Mouse (Mus musculus) neural tube, embryonic 12.5 days (tissue): Measurements from ENCODE around the gene Kcna1. TPM values are rescaled to one million over a fixed set of nuclear protein-coding genes. Genes with fewer than 3 reads are reported as not detected.
A peak's percentile ranks its signal among the peaks of the same experiment; 100 is the strongest.

Source experiments
- ATAC-seq: fragments of 200-750 bp; cut with Nextera tagmentation; 2 replicates; pipeline ENCODE4 v1.8.0; 2017; ENCODE audit warnings: low read depth, mild to moderate bottlenecking, moderate TSS enrichment, moderate library complexity; ENCODE audit not compliant: low FRiP score
- H3K27ac ChIP-seq: fragments of 300-500 bp; sonication (generic); 2 replicates; pipeline ENCODE4 v1.5.1; 2016
- H3K27me3 ChIP-seq: fragments of 300-500 bp; sonication (generic); replicated peaks from 2 replicates; pipeline ENCODE4 v1.6.1; 2016; ENCODE audit warnings: mild to moderate bottlenecking
- H3K36me3 ChIP-seq: fragments of 300-500 bp; sonication (generic); 2 replicates; pipeline ENCODE4 v1.6.1; 2016; ENCODE audit warnings: mild to moderate bottlenecking
- H3K4me1 ChIP-seq: fragments of 300-500 bp; sonication (generic); 2 replicates; pipeline ENCODE4 v1.6.1; 2016
- H3K4me2 ChIP-seq: fragments of 300-500 bp; sonication (generic); replicated peaks from 2 replicates; pipeline ENCODE4 v1.6.1; 2016; ENCODE audit warnings: mild to moderate bottlenecking
- H3K4me3 ChIP-seq: fragments of 300-500 bp; sonication (generic); 2 replicates; pipeline ENCODE4 v1.5.1; 2016
- H3K9ac ChIP-seq: fragments of 300-500 bp; sonication (generic); 2 replicates; pipeline ENCODE4 v1.6.1; 2016; ENCODE audit warnings: mild to moderate bottlenecking
- H3K9me3 ChIP-seq: fragments of 300-500 bp; sonication (generic); 2 replicates; pipeline ENCODE4 v1.6.1; 2016; ENCODE audit warnings: mild to moderate bottlenecking
- WGBS: fragments of 180-500 bp; shearing (Covaris S2); methylation state at CpG from one replicate; pipeline ENCODE4 v1.1.7; 2016; 5-methylcytosine and 5-hydroxymethylcytosine counted together
- polyA plus RNA-seq: library from polyadenylated mRNA; unstranded; fragments of >200 nt; fragmentation: Nextera tagmentation; extraction: Ambion mirVana; gene quantifications from 2 replicates; pipeline ENCODE4 v1.2.1, GENCODE M21; 2016

Kcna1 gene
- 3.5 and 5.6 TPM in 2 replicates for polyA plus RNA-seq

DNA sequence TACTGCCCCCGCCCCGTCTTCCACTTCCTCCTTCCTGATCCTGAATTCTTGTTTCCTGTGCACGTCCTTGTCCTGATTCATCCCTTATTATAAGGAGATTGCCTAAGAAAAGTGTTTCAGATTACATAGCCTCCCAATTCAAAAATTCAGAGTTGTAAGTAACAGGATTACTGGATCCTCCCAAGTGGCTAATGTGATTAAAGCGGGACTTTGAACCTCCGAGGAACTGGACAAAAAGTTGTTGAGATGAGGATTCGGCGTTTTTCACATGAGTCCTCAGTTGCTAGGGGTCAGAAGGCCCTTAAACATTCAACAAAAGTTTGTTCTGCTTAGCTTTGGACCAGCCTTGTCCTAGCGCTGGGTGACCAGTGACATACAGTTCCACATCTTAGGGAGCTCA lies at the start of gene Kcna1:
TSS of gene Kcna1 (minus strand) at position 4 of the 400 bp plus-strand sequence.
- peaks cover 50% of the 10 kb centered on the region for H3K27me3 ChIP-seq
- H3K9me3 ChIP-seq, result no peaks in the 10 kb centered on the region
- H3K4me1 ChIP-seq, result peaks cover 17% of the 10 kb centered on the region
- H3K9ac ChIP-seq, result peak within 1 kb of the TSS; percentile 36
- peak within 1 kb of the TSS; percentile 53 for H3K4me3 ChIP-seq
- H3K27ac ChIP-seq, result no peak within 1 kb of the TSS
- H3K4me2 ChIP-seq, result peak within 1 kb of the TSS; percentile 84
- ATAC-seq, result no peak
- no peaks in the 10 kb centered on the region for H3K36me3 ChIP-seq
- WGBS, result 39% methylated on average over 8 of the region's 8 CpGs

DNA sequence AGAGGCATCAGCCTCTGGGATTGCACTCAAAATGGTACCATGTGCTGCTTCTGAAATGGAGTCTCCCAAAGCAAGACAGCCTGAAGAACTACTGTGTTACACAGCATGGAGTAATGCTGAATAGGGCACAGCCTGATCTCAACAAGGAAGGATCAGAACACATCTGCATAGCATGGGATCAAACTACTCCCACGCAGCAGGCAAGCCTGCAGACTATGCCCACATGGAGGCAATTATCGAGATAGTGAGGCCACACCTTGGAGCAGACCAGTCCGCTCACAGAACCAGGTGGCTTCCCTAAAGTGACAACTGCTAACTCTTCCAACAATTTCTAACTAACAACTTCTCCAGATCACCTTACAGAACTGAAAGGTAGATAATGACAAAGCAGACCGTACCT lies 40.9 kb upstream of the Kcna1 start:
- Histone ChIP-seq H3K27ac (no peak overlapping the region), H3K4me1 (no peaks in the 10 kb centered on the region), H3K4me2 (no peak overlapping the region), H3K9ac (no peak overlapping the region), H3K27me3 (no peaks in the 10 kb centered on the region), H3K36me3 (no peaks in the 10 kb centered on the region), H3K4me3 (no peak overlapping the region), H3K9me3 (no peaks in the 10 kb centered on the region)
- 73% methylated on average over 4 of the region's 4 CpGs for WGBS
- ATAC-seq, result no peak

DNA sequence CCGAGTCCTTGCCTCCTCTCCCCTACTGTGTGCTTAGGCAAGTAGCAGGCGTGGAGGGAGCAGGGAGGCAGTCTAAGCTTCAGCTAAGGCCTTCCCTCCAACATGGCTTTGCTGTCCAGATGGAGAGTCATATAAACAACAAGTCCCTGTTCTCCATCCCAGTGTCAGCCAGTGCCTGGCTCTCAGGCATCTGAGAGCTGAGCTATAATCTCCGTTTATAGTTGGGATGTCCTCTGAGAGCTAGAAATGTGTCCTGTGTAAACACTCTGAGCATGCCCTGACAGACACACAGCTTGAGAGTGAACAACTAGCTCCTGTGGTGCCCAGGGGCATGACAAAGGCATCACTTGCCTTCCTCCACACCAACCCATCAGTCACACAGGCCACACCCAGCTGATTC lies 39.0 kb upstream of the Kcna1 start:
- H3K27me3 ChIP-seq, result no peaks in the 10 kb centered on the region
- H3K9ac ChIP-seq, result no peak overlapping the region
- H3K4me3 ChIP-seq, result no peak overlapping the region
- WGBS, result 79% methylated on average over 3 of the region's 3 CpGs
- ATAC-seq, result no peak
- H3K36me3 ChIP-seq, result no peaks in the 10 kb centered on the region
- H3K4me1 ChIP-seq, result no peaks in the 10 kb centered on the region
- H3K4me2 ChIP-seq, result no peak overlapping the region
- no peaks in the 10 kb centered on the region for H3K9me3 ChIP-seq
- no peak overlapping the region for H3K27ac ChIP-seq

DNA sequence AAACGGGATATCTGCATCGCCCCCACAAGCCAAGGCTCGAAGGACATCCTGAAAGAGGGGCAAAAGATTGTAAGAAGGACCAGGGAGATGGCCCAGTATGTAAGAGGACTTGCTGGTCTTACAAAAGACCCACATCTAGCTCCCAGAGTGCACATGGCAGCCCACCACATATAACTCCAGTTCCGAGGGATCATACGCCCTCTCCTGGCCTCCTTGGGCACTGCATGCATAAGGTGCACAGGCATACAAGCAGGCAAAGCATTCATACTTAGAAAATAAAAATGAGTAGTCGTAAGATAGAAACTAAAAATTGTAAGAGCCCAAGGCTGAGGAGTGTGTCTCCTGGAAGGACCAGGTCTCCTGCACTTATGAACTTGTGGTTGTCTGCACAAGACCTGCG lies 32.8 kb upstream of the Kcna1 start:
- Histone ChIP-seq H3K27me3 (no peaks in the 10 kb centered on the region), H3K9me3 (no peaks in the 10 kb centered on the region), H3K4me2 (no peak overlapping the region), H3K27ac (no peak overlapping the region), H3K4me1 (no peaks in the 10 kb centered on the region), H3K4me3 (no peak overlapping the region), H3K9ac (no peak overlapping the region), H3K36me3 (no peaks in the 10 kb centered on the region)
- 63% methylated on average over 7 of the region's 7 CpGs for WGBS
- no peak for ATAC-seq

DNA sequence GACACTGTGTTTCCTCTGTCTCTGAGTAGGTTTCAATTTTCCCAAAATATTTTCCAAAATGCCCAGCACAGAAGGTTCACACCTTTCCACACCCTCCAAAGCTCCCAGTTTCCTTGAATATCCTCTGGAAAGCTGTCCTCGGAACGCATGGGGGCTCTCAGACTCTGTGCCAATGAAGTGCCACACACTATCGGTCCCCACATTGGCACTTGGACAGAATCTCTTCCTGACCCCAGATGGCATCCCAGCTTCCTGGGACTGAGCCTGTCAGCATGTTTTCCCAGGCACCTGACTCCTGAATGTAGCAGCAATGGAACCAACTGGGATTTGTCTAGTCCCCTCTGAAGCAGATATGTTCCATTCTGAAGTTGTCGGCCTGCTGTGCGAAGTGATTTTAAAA lies 20.8 kb upstream of the Kcna1 start:
- ATAC-seq, result no peak
- Histone ChIP-seq H3K4me3 (no peak overlapping the region), H3K4me1 (no peaks in the 10 kb centered on the region), H3K4me2 (no peak overlapping the region), H3K36me3 (no peaks in the 10 kb centered on the region), H3K27ac (no peak overlapping the region), H3K9ac (no peak overlapping the region), H3K9me3 (no peaks in the 10 kb centered on the region), H3K27me3 (no peaks in the 10 kb centered on the region)
- WGBS, result 94% methylated on average over 5 of the region's 5 CpGs

DNA sequence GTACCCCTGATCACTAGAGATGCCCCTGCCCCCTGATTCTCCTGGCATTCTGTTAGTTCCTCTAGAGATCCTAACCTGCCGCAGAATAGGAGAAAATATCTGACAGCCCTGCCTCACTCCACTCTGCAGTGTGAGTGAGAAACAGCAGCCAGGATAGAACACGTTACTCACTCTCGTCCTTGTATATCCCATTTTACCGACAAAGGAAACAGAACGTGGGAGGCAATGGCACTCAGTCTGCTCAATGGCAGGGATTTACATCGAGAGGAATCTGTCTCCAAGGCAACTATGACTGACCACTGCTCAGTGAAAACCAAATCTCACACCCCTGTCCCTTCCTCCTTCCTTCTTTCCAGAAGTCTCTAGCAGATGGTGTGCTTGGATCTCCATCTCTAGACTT lies 19.9 kb upstream of the Kcna1 start:
- ATAC-seq, result no peak
- Histone ChIP-seq H3K27ac (no peak overlapping the region), H3K27me3 (no peaks in the 10 kb centered on the region), H3K4me3 (no peak overlapping the region), H3K36me3 (no peaks in the 10 kb centered on the region), H3K9ac (no peak overlapping the region), H3K4me1 (no peaks in the 10 kb centered on the region), H3K4me2 (no peak overlapping the region), H3K9me3 (no peaks in the 10 kb centered on the region)
- 67% methylated on average over 6 of the region's 6 CpGs for WGBS

DNA sequence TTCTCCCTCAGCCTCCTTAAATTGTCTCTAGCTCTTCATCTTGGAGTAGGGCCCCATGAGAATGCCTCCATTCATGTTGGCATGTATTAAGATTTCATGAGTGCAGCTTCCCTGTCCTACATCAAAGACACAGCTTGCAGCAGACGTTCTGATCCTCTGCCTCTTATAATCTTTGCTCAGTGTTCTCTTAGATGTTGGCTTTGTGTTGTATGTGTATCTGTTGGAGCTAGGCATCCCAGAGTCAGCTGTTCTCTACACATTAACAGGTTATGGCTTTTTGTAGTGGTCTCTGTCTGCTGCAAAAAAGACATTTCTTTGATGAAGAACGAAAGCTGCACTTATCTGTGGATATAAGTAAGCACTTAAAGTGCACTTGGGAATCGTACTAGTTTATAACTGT lies 18.4 kb upstream of the Kcna1 start:
- no peaks in the 10 kb centered on the region for H3K27me3 ChIP-seq
- no peak overlapping the region for H3K27ac ChIP-seq
- H3K4me2 ChIP-seq, result no peak overlapping the region
- H3K4me3 ChIP-seq, result no peak overlapping the region
- H3K4me1 ChIP-seq, result no peaks in the 10 kb centered on the region
- H3K36me3 ChIP-seq, result no peaks in the 10 kb centered on the region
- no peaks in the 10 kb centered on the region for H3K9me3 ChIP-seq
- no peak for ATAC-seq
- WGBS, result 67% methylated on average over 3 of the region's 3 CpGs
- no peak overlapping the region for H3K9ac ChIP-seq

DNA sequence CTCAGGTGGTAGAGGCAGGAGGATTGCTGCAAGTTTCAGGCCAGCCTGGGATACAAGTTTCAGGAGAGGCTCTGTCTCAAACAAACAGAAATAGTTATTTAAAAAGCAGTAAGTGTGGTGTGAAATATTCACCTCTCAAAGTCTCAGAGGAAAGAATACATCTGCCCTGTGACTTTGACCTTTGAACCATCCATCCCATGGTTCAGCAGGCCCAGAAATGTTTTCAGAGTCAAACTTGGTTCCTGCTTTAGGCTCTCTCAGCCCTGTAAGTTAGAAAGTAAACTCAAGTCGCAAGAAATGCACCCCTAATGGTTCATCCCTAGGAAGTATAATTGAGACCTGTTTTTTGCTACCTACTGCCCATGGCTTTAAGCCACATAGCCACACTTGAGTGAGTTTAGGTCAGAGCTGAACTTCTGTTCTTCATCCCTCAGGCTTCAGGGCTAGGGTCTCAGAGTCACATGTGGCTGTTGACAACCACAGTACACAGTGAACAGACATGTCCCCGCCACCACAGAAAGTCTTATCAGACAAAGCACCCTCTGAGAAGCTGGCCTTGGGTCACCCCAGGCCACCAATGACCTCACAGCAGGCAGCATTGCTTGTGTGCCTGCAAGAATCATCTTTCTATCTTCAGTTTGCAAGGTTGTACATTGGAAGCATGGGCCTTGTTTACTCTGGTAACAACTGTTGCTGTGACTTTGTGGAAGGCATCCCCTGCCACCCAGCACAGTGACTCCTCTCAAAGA lies 11.6 kb upstream of the Kcna1 start:
- no peaks in the 10 kb centered on the region for H3K36me3 ChIP-seq
- no peaks in the 10 kb centered on the region for H3K27me3 ChIP-seq
- no peak overlapping the region for H3K4me2 ChIP-seq
- no peak overlapping the region for H3K27ac ChIP-seq
- H3K9ac ChIP-seq, result no peak overlapping the region
- ATAC-seq, result no peak
- no peaks in the 10 kb centered on the region for H3K9me3 ChIP-seq
- WGBS, result 75% methylated on average over 2 of the region's 2 CpGs
- H3K4me1 ChIP-seq, result no peaks in the 10 kb centered on the region
- H3K4me3 ChIP-seq, result no peak overlapping the region

DNA sequence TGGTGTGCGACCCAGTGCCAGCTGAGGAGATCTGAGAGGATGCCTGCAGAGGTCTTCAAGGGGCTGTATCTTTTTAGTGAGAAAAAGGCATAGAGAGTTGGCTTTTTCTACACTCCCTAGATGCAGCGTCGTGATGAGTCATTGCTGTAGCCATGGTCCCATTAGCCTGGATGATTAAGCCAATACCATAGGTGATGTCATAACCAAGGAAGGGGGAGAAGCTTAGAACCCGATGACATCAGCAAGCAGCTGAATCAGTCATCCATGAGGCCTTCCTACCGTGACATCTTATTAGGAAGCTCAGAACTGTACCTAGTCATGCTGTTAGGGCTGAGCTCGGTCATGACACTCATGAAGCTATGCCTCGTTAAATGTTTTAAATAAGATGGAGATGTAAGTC lies 7.4 kb upstream of the Kcna1 start:
- Histone ChIP-seq H3K36me3 (no peaks in the 10 kb centered on the region), H3K9ac (no peak overlapping the region), H3K27ac (no peak overlapping the region), H3K27me3 (no peaks in the 10 kb centered on the region), H3K4me1 (no peaks in the 10 kb centered on the region), H3K4me3 (no peak overlapping the region), H3K4me2 (no peak overlapping the region), H3K9me3 (no peaks in the 10 kb centered on the region)
- 89% methylated on average over 7 of the region's 7 CpGs for WGBS
- ATAC-seq, result no peak

DNA sequence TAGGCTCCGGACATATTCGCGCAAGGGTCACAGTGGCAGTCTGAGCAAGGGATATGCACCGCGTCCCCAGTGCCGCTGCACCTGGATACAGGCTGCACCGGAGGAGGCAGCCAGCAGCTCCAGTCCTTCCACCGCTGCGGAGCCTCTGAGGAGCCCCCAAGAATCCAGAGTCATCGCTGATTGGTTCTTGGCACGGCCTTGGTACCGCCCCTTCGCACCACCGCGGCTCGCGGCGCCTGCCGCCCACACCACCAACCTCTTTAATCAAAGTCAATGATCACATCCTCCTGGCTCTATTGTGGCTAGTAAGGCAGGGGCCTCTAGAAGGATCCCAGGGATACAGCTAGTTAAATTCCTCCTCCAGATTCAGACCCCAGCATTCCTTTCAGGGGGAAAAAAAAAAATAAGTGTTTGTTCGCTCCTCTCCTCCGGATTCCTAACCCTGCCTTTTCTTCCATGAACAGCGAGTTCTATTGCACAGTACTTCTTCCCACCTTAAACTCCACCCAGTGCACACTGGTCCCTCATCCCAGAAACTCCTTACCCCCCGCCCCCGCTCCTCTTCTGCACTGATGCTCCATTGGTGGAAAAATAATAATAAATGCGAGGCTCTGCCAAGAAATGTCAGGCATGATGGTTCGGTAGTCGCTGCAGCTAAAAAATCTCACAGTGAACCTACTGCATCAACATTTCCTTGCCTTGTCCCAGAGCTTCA lies 383 bp downstream of the Kcna1 start:
- Histone ChIP-seq H3K27ac (no peak overlapping the region), H3K4me3 (peak overlapping the region; percentile 53), H3K36me3 (no peaks in the 10 kb centered on the region), H3K4me2 (peak overlapping the region; percentile 84), H3K9me3 (no peaks in the 10 kb centered on the region), H3K4me1 (peaks cover 17% of the 10 kb centered on the region), H3K27me3 (peaks cover 50% of the 10 kb centered on the region), H3K9ac (peak overlapping the region; percentile 36)
- ATAC-seq, result peak; percentile 90
- WGBS, result 2% methylated on average over 27 of the region's 27 CpGs

DNA sequence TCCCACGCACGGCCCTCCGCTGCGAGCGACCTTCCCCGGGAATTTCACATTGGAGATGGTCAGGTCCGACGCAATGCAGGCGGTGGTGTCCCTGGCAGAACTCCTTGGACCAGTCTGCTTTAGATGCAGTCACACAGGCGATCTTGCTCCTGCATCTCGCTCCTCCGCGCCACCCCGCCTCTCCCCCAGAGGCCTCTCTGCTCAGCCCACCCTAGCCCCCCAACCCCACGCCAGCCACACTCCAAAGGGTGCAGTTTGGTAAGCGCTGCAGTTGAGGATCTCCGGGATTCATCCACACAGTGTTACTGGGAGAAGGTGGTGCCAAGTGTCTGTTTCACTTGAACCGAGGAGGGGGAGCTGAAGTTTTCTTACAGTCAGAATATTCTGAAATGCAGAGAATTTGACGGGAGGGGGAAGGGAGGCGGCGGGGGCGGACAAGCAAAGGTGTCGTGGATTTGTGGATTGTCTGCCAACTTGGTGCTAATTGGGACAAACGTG lies 1.1 kb downstream of the Kcna1 start:
- Histone ChIP-seq H3K4me1 (peaks cover 17% of the 10 kb centered on the region), H3K9me3 (no peaks in the 10 kb centered on the region), H3K9ac (peak overlapping the region; percentile 58), H3K27ac (no peak overlapping the region), H3K4me3 (peak overlapping the region; percentile 53), H3K4me2 (peak overlapping the region; percentile 84), H3K27me3 (peaks cover 50% of the 10 kb centered on the region), H3K36me3 (no peaks in the 10 kb centered on the region)
- WGBS, result under 1% methylated on average over 24 of the region's 24 CpGs
- peak; percentile 52 for ATAC-seq

DNA sequence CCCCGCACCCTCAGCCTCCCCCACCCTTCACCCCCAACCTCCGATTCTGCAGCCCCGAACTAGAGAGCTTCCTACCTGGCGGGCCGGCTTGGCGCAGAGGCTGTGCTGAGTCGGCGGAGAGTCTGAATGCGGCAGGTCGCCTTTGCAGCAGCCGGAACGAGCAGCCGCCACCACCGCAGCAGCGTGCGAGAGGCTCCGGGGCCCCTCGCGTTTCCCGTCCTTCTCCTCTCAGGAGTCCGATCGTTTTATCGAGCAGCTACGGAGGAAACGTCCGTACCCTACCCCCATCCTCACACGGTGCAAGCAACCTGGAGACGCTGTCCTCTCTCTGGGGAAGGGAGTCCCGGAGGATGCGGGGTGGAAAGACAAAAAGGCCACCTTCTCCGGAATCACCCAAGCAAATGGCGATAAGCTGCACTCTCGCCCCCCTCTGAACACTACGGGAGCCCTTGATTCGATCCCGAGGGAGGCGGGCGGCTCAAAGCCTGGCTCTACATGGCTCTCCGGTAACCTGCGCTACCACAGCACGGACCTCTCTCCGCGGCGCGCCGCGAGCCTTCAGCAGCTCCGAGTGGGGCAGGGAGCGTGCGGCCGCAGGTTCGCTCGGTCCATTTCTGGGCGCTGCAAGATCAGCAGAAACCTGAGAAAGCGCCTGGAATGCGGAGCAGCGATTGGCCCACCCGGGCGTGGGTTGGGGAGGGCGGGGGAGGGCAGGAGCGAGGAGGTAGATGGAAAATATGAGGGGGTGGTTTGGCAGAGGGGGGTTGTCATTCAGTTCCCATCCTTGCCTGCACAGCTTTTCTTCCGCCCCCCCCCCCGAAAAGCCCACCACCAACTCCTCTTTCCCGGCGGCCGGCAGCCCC lies 1.8 kb downstream of the Kcna1 start:
- Histone ChIP-seq H3K27me3 (peaks cover 53% of the 10 kb centered on the region), H3K4me1 (peaks cover 17% of the 10 kb centered on the region), H3K9me3 (no peaks in the 10 kb centered on the region), H3K36me3 (no peaks in the 10 kb centered on the region), H3K4me3 (peak overlapping the region; percentile 53), H3K9ac (peak overlapping the region; percentile 58), H3K4me2 (peak overlapping the region; percentile 84), H3K27ac (no peak overlapping the region)
- peak; percentile 43 for ATAC-seq
- under 1% methylated on average over 66 of the region's 66 CpGs for WGBS
